Mouse (Mus musculus) liver, adult 2 months (tissue): ENCODE data around the gene Serpine2. TPM values are rescaled to one million over a fixed set of nuclear protein-coding genes. Genes with fewer than 3 reads are reported as not detected.

Experiments
- DNase-seq: peaks from one replicate; pipeline ENCODE4 v3.0.0-alpha.2; 2011; ENCODE audit warnings: low read depth, low spot score; ENCODE audit errors: extremely low read depth
- H3K27ac ChIP-seq: fragments of 200-500 bp; replicated peaks from 2 replicates; pipeline ENCODE4 v1.5.1; 2012; ENCODE audit warnings: low read depth, mild to moderate bottlenecking, control low read depth, inconsistent platforms, low read length; ENCODE audit not compliant: insufficient read depth
- H3K27me3 ChIP-seq: fragments of 200-500 bp; 2 replicates; pipeline ENCODE4 v1.6.1; 2012; ENCODE audit warnings: mild to moderate bottlenecking, moderate library complexity, low read length, inconsistent platforms; ENCODE audit not compliant: control insufficient read depth, insufficient read depth
- H3K36me3 ChIP-seq: fragments of 200-500 bp; 2 replicates; pipeline ENCODE4 v1.6.1; 2012; ENCODE audit warnings: low read length, inconsistent platforms; ENCODE audit not compliant: control insufficient read depth, insufficient read depth
- H3K4me1 ChIP-seq: fragments of 200-500 bp; 2 replicates; pipeline ENCODE4 v1.6.1; 2011; ENCODE audit warnings: low read length; ENCODE audit not compliant: control insufficient read depth, insufficient read depth
- H3K4me3 ChIP-seq: fragments of 200-500 bp; 2 replicates; pipeline ENCODE4 v1.5.1; 2011; ENCODE audit warnings: low read depth, mild to moderate bottlenecking, control low read depth, low read length, moderate library complexity; ENCODE audit not compliant: insufficient read depth
- H3K79me2 ChIP-seq: fragments of 200-500 bp; 2 replicates; pipeline ENCODE4 v1.6.1; 2012; ENCODE audit warnings: inconsistent platforms, mild to moderate bottlenecking, low read length, moderate library complexity; ENCODE audit not compliant: control insufficient read depth, insufficient read depth
- H3K9ac ChIP-seq: fragments of 200-500 bp; 2 replicates; pipeline ENCODE4 v1.6.1; 2012; ENCODE audit warnings: low read depth, mild to moderate bottlenecking, control low read depth, inconsistent platforms, low read length
- CTCF ChIP-seq: fragments of 200-500 bp; IDR thresholded peaks from 2 replicates; pipeline ENCODE4 v1.5.1; 2011; ENCODE audit warnings: low read depth, low read length, control low read depth
- POLR2A ChIP-seq: fragments of 200-500 bp; IDR thresholded peaks from 2 replicates; pipeline ENCODE4 v1.6.1; 2011; ENCODE audit warnings: low read length, control low read depth; ENCODE audit not compliant: insufficient read depth; ENCODE audit errors: extremely low read depth
- WGBS: fragments of 180-500 bp; shearing (Covaris S2); methylation state at CpG from one replicate; pipeline ENCODE4 v1.1.7; 2018; 5-methylcytosine and 5-hydroxymethylcytosine counted together
- polyA plus RNA-seq: library from polyadenylated mRNA; depleted of rRNA; stranded (reverse); fragments of >200 nt; gene quantifications from 2 replicates; pipeline ENCODE4 v1.2.3, GENCODE M21; 2012
- total RNA-seq: library from RNA; depleted of rRNA; stranded (reverse); fragments of >200 nt; gene quantifications from 2 replicates; pipeline ENCODE4 v1.2.3, GENCODE M21; 2014

Serpine2 gene
- total and polyA plus RNA-seq, 2 experiments, result 1.1 to 1.8 TPM

DNA sequence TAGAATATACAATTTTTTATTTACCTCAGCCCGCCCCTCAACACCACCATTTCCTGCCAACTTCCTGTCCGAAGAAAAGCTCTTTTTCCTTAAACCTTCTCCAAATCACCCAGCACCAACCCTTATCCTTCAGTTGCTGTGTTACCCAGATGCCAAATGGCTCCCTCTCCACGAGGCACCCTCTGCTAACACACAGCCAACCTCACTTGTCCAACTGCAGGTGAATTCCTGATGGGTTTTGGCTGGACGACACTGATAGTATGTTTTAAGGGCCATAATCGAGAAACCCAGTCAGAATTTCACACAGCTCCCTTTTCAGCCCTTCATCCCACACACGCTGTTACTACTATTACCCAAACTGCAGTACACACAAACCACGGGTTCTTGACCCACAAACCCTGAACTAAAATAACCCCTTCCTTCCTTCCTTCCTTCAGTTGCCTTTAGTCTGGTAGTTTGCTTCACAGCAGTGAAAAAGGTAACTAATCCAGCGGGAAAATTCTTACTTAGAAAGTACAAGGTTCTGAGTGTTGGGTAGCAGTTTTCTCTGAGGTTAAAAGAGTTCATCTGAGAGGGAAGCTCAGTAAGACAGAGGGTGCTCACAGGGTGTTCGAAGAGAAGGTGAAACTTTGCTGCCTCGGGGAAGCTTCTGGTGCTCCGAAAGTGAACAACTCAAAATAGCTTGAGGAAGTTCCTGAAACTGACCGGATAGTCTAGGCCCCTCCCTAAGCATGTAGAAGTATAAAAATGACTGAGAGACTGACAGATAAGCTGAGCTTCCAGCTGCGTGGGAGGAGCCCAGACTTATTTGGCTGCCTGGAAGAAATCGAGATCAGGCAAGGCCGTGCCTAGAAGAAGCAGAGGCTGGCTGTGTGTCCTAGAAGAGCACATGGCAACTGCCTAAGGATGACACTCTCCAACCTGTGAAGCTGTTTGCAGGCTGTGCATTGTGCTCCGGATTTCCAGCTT lies 98.4 kb downstream of the Serpine2 start:
- Histone ChIP-seq H3K4me3 (no peak overlapping the region), H3K9ac (no peak overlapping the region), H3K27ac (no peak overlapping the region), H3K27me3 (no peaks in the 10 kb centered on the region), H3K36me3 (no peaks in the 10 kb centered on the region), H3K79me2 (peaks cover 14% of the 10 kb centered on the region), H3K4me1 (peaks cover 6% of the 10 kb centered on the region; the same call in 1 of the 2 replicates)
- TF ChIP-seq POLR2A (no peak), CTCF (no peak)
- DNase-seq, result peak; percentile 35
- 58% methylated on average over 16 of the region's 16 CpGs for WGBS

DNA sequence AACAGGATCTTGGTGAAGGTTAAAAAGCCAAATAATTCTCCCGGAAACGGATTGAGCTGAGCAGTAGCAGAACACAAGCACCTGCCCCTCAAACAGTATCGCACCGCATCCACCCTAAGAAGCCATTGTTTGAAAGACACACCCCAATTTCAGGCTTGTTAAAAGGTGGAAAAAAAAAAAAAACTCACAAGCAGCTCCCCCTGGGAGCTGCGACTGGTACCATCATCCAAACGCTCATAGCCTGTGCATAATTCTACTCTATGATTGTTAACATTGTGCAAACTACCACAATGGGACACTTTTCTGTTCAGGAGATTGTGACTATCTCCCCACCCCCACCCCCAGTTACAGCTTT lies 99.1 kb downstream of the Serpine2 start:
- Histone ChIP-seq H3K36me3 (no peaks in the 10 kb centered on the region), H3K79me2 (peaks cover 17% of the 10 kb centered on the region), H3K9ac (no peak overlapping the region), H3K27ac (no peak overlapping the region), H3K27me3 (no peaks in the 10 kb centered on the region), H3K4me1 (peaks cover 8% of the 10 kb centered on the region), H3K4me3 (peak overlapping the region; percentile 34; the same call in 1 of the 2 replicates)
- TF ChIP-seq POLR2A, result no peak
- no peak for TF ChIP-seq CTCF
- WGBS, result 3% methylated on average over 6 of the region's 6 CpGs
- no peak for DNase-seq

DNA sequence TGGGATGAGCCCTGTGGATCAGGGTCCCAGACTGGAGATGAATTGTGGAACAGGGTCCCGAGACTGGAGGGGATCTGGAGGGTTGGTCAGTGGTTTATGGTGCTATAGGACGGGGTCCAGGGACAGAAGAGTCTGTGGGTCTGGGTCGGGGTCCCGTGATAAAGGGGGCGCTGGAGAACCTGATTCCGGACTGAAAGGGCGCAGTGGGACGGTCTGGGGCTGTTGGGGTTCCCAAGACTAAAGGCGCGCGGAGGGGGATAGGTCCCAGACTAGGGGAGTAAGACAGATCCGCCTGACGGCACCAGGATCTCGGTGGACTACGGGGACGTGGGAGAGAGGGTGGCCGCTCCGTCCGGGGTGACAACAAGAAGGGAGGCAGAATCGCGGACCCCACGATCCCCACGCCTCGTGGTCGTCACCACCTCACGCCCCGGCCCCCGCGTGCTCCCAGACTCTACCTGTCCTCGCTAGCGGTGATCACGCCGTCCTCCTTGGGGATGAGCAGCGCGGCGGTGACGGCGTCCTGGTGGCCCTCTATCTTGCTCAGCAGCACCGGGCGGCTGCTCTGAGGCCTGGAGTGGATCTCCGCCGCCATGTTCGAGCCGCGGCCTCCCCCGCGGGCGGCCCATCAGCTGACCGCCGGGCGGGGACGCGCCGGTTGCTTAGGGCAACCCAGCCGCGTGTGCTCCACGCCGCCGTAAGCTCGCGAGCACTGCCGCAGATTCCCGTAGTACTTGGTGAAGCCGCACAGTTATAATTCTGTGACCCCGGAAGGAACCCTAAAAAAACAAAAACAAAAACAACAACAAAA lies 99.7 kb downstream of the Serpine2 start:
- Histone ChIP-seq H3K27me3 (no peaks in the 10 kb centered on the region), H3K4me1 (peaks cover 10% of the 10 kb centered on the region), H3K79me2 (peaks cover 19% of the 10 kb centered on the region), H3K36me3 (no peaks in the 10 kb centered on the region), H3K4me3 (peak overlapping the region; percentile 96), H3K9ac (peak overlapping the region; percentile 98), H3K27ac (peak overlapping the region; percentile 64)
- under 1% methylated on average over 63 of the region's 65 CpGs for WGBS
- peak; percentile 79; the same call in 1 of the 2 replicates for TF ChIP-seq POLR2A
- no peak for TF ChIP-seq CTCF
- DNase-seq, result peak; percentile 58

DNA sequence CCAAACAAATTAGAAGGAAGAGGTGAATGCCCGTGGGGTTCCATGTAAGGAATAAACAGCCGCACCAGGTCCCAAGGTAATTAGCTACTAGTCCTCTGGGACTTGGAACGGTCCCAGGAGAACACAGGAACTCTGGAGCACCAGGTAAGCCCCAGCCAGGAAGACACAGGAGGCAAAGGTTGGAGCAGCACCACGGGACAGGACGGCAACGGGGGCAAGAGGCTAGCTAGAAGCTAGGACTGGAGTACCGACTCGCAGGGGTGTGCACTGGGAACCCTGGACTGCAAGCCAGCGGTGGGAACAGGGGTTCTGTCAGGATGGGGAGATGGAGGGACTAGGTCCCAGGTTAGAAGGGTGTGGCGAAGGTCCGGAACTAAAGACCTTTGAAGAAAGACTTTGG lies 100.3 kb downstream of the Serpine2 start:
- peak overlapping the region; percentile 98 for H3K9ac ChIP-seq
- no peaks in the 10 kb centered on the region for H3K36me3 ChIP-seq
- no peaks in the 10 kb centered on the region for H3K27me3 ChIP-seq
- peak overlapping the region; percentile 96 for H3K4me3 ChIP-seq
- DNase-seq, result peak; percentile 68
- TF ChIP-seq POLR2A (no peak), CTCF (no peak)
- H3K79me2 ChIP-seq, result peaks cover 22% of the 10 kb centered on the region
- H3K27ac ChIP-seq, result peak overlapping the region; percentile 64
- WGBS, result 5% methylated on average over 11 of the region's 11 CpGs
- H3K4me1 ChIP-seq, result peaks cover 12% of the 10 kb centered on the region

DNA sequence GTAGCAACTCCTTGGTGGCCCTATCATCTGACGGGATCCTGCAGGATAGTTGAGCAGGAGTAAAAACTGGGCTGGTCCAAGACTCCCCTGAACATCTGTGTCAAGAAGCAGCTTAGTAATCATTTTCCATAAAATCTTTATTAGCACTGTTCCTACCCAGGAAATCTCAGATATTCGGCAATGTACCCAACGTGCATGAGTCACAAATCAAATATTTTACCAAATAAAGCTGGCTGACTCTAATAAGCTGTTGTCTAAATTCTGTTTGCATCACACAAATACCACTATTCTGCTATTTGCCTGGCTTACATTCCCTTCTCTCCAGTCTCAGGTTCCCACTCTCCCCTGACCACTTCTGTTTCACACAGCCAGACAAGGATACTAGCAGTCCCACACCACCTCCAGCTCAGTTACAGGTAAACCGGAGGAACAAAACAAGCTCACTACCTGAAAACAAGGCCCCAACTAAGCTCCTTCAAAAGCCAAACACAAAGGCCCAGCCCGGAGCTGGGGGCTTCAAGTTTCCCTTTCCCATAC lies 101.5 kb downstream of the Serpine2 start:
- Histone ChIP-seq H3K4me1 (peaks cover 15% of the 10 kb centered on the region), H3K36me3 (no peaks in the 10 kb centered on the region), H3K27me3 (no peaks in the 10 kb centered on the region), H3K27ac (no peak overlapping the region), H3K79me2 (peaks cover 22% of the 10 kb centered on the region), H3K4me3 (no peak overlapping the region), H3K9ac (no peak overlapping the region)
- no peak for DNase-seq
- WGBS, result 53% methylated on average over 5 of the region's 5 CpGs
- no peak for TF ChIP-seq POLR2A
- no peak for TF ChIP-seq CTCF
